Mouse (Mus musculus) lung, embryonic 15.5 days (tissue): ENCODE data around the gene Psmd1. TPM values are rescaled to one million over a fixed set of nuclear protein-coding genes. Genes with fewer than 3 reads are reported as not detected.

Experiments used
- ATAC-seq: fragments of 200-750 bp; cut with Nextera tagmentation; 2 replicates; pipeline ENCODE4 v1.8.0; 2017; ENCODE audit warnings: moderate number of reproducible peaks, borderline replicate concordance; ENCODE audit not compliant: low FRiP score, low TSS enrichment; ENCODE audit errors: extremely low read depth
- H3K27ac ChIP-seq: fragments of 300-500 bp; sonication (generic); 2 replicates; pipeline ENCODE4 v1.5.1; 2015; ENCODE audit warnings: moderate library complexity, mild to moderate bottlenecking, inconsistent platforms
- H3K27me3 ChIP-seq: fragments of 300-500 bp; sonication (generic); 2 replicates; pipeline ENCODE4 v1.6.1; 2015; ENCODE audit warnings: inconsistent platforms
- H3K36me3 ChIP-seq: fragments of 300-500 bp; sonication (generic); 2 replicates; pipeline ENCODE4 v1.6.1; 2015; ENCODE audit warnings: inconsistent platforms
- H3K4me1 ChIP-seq: fragments of 300-500 bp; sonication (generic); 2 replicates; pipeline ENCODE4 v1.6.1; 2015; ENCODE audit warnings: inconsistent platforms
- H3K4me2 ChIP-seq: fragments of 300-500 bp; sonication (generic); 2 replicates; pipeline ENCODE4 v1.6.1; 2015; ENCODE audit warnings: inconsistent platforms, mild to moderate bottlenecking, moderate library complexity
- H3K4me3 ChIP-seq: fragments of 300-500 bp; sonication (generic); 2 replicates; pipeline ENCODE4 v1.5.1; 2015; ENCODE audit warnings: mild to moderate bottlenecking, inconsistent platforms
- H3K9ac ChIP-seq: fragments of 300-500 bp; sonication (generic); 2 replicates; pipeline ENCODE4 v1.6.1; 2015; ENCODE audit warnings: inconsistent platforms
- H3K9me3 ChIP-seq: fragments of 300-500 bp; sonication (generic); 2 replicates; pipeline ENCODE4 v1.6.1; 2016; ENCODE audit warnings: inconsistent platforms
- WGBS: fragments of 180-500 bp; shearing (Covaris S2); methylation state at CpG from one replicate; pipeline ENCODE4 v1.1.7; 2015; 5-methylcytosine and 5-hydroxymethylcytosine counted together
- polyA plus RNA-seq: library from polyadenylated mRNA; unstranded; fragments of >200 nt; fragmentation: Nextera tagmentation; extraction: Ambion mirVana; gene quantifications from 2 replicates; pipeline ENCODE4 v1.2.1, GENCODE M21; 2015

Gene Psmd1
- polyA plus RNA-seq, 1 experiment from 2014 or later = 176 TPM

DNA sequence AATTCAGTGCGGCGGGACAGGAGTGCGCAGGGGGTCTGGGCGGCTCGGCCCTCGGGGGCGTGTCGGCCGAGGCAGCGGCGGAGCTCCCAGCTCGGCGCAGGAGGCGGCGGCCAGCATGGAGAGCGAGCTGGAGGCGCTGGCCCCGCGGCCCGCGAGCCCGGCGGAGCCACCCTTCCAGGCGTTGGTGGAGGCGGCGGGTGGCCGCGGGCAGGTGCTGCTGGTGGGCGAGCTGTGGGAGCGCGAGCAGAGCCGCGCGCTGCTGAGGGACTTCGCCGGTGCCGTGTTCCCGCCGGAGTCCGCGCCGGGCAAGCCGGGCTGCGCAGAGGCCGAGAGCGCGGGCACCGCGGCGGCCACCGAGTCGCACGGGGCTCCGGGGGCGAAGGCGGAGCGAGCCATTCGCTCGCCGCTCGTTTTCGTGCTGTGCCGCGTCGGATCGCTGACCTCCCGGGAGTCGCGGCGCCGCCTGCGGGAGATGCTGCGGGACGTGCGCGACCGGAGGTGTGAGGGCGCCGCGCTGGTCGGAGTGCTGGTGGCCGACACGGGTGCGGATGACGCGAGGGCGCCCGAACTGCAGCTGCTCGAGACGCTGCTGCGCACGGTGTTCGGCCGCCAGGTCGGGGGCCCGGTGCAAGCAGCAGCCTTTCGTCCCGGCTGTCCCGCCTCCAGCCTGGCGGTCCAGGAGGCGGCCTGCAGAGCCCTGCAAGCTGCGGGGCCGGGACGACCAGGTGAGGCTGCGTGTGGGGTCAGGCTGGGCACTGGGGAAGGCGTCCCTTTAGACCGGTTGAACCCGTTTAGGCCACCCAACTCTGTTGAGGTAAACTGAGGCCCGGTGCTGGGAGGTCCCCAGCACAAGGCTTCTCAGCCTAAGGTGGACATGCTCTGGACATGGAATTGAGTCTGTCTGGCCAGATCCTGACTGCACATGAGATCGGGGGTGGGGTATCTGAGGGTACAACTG lies 18.1 kb upstream of the Psmd1 start, which contains the start of gene 2810459M11Rik:
Gene 2810459M11Rik, plus strand, starts transcription at position 16 of the 958 bp plus-strand sequence.
- ATAC-seq = peak; percentile 58
- Histone ChIP-seq H3K9me3 (0 out of 2 replicates have a peak, but pooled peaks cover 2% of the 10 kb centered on the region), H3K27me3 (peaks cover 60% of the 10 kb centered on the region), H3K27ac (no peak within 1 kb of the TSS), H3K36me3 (no peaks in the 10 kb centered on the region), H3K4me3 (peak within 1 kb of the TSS; percentile 47), H3K9ac (peak within 1 kb of the TSS; percentile 51), H3K4me2 (peak within 1 kb of the TSS; percentile 97), H3K4me1 (peaks cover 20% of the 10 kb centered on the region)
- WGBS = under 1% methylated on average over 101 of the region's 110 CpGs

DNA sequence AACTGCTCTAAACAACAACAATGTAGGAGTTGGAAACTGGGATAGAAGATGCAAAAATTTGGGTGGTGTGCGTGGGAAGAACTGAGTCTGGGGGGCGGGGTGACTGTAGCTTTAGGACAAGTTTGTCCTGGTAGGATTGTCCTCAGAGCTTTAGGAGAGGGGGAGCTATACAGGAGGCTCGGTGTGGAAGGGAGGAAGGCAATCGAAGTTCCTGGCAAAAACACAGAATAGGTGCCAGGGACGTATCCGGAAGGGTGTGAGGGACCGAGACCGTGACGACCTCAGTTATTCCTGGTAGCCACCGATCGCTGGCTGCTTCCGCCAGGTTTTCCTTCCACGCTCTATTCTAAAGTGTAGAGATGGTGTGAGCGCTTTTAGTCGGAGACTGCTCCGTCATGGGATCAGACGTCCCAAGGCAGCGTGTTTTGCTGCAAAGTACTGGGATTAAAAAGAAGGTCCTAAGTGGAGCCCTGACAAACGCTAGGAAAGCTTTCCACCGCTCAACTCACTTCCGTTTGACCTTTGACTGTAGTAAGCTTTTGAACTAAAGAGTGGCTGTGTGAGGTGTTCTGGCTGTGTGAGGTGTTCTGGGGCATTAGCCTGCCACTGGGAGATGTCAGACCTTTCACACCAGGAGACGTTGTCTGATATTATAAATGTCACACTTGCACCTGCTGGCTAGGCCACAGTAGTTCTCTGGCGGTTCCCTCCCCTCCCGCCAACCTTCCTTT lies 17.2 kb upstream of the Psmd1 start:
- peak overlapping the region; percentile 47 for H3K4me3 ChIP-seq
- ATAC-seq = no peak
- H3K4me1 ChIP-seq = peaks cover 20% of the 10 kb centered on the region
- peaks cover 60% of the 10 kb centered on the region for H3K27me3 ChIP-seq
- no peak overlapping the region for H3K9ac ChIP-seq
- no peak overlapping the region for H3K27ac ChIP-seq
- H3K9me3 ChIP-seq = no peaks in the 10 kb centered on the region
- 10% methylated on average over 24 of the region's 24 CpGs for WGBS
- no peaks in the 10 kb centered on the region for H3K36me3 ChIP-seq
- H3K4me2 ChIP-seq = peak overlapping the region; percentile 97

DNA sequence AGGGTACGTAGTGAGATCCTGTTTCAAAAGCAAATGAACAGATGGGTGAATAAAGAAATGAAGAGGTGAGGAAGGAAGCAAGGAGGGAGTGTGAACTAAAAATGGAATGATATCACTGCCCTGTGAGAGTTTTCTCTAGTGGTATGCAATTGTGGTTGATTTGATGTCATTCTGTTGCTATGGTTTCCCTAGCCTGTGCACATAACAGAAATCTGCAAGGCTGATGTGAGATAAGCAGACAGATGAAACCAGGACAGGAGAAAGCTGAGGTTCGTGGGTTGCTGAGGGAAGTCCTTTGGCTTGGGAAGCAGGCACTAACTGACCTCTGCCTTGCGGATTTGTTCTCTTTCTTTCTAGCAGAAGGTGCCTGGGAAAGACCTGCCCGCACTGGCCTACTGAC lies 16.0 kb upstream of the Psmd1 start:
- no peak for ATAC-seq
- Histone ChIP-seq H3K4me2 (no peak overlapping the region), H3K36me3 (no peaks in the 10 kb centered on the region), H3K9me3 (no peaks in the 10 kb centered on the region), H3K27me3 (peaks cover 57% of the 10 kb centered on the region), H3K4me1 (peaks cover 20% of the 10 kb centered on the region), H3K27ac (no peak overlapping the region), H3K9ac (no peak overlapping the region), H3K4me3 (no peak overlapping the region)
- WGBS = 55% methylated on average over 4 of the region's 4 CpGs

DNA sequence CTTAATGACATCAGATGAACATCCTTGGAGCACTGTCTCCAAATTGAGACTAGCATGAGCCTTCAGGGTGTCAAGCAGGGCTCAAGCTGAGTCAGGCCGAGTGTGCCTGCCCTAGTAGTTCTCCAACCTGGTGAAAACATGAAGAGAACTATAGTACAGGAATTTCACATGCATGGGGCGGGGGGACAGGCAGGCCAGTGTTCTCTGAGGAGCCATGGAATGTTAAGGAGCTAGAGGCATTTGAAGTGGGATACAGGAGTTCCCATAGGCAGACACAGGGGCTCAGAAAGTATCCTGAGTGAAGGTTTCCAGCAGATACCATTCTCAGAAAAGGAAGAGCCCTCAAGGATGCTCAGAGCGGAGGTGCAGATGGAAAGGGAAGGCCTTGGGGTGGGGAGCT lies 15.4 kb upstream of the Psmd1 start:
- WGBS = 57% methylated on average over 3 of the region's 3 CpGs
- Histone ChIP-seq H3K9me3 (no peaks in the 10 kb centered on the region), H3K4me1 (peaks cover 20% of the 10 kb centered on the region), H3K4me2 (no peak overlapping the region), H3K9ac (no peak overlapping the region), H3K27me3 (peaks cover 54% of the 10 kb centered on the region), H3K36me3 (no peaks in the 10 kb centered on the region), H3K27ac (peak overlapping the region; percentile 37; the same call in 1 of the 2 replicates), H3K4me3 (no peak overlapping the region)
- peak; percentile 37; the same call in 1 of the 2 replicates for ATAC-seq

DNA sequence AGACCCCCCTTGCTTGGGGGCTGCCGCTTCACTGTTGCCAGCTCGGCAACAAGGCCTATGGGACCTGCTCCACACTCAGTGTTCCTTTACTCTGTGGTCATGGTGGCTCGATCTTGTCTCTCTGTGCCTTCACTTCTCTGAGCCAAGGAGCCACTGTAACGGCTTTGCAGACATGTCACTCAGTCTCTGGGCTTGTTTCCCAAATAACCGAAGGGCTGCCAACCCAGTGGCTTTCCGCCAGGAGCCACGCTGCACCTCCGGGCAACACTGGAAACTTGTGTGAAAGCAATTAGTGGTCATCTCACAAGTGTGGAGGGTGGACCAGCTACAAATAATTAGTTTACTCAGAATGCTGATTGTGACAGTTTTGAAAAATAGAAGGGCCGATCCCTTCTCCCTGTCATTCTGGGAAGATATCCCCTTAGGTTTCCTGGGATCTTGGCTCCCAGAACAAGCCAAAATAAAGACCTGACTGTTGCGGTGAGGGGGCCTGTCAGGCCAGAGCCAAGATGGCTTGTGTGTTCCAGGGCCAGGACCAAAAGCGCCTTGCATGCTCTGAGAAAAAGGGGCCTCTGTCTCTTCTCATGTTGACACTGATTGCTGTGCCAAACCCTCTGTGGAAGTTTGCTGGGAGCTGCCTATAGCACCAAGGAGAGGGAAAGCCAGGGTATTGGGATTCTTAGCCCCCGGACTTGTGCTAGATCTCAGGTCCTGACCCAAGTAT lies 10.8 kb upstream of the Psmd1 start:
- H3K9ac ChIP-seq = no peak overlapping the region
- no peaks in the 10 kb centered on the region for H3K36me3 ChIP-seq
- no peaks in the 10 kb centered on the region for H3K9me3 ChIP-seq
- no peak overlapping the region for H3K4me2 ChIP-seq
- 69% methylated on average over 12 of the region's 12 CpGs for WGBS
- peaks cover 8% of the 10 kb centered on the region; the same call in 1 of the 2 replicates for H3K27me3 ChIP-seq
- H3K27ac ChIP-seq = no peak overlapping the region
- H3K4me3 ChIP-seq = no peak overlapping the region
- 0 out of 2 replicates have a peak, but pooled peaks cover 4% of the 10 kb centered on the region for H3K4me1 ChIP-seq
- no peak for ATAC-seq

DNA sequence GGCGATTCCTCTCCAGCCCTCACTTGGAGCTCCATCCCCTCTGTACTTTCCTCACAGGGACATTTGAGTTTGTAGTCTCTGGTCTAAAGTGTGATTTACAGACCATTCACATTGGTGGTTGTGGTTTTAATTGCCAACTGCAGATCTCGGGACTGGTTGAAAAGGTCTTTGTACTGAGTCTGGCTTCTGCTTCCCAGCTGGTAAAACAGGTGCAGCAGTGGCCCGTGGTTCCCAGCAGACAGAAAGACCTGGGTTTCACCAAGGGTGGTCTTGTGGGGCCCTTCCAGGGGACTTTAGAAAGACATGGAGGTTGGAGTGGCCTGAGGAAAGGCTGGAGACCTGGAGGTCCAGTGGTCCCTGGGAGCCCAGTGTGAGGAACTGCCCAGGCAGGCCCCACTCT lies 9.2 kb upstream of the Psmd1 start:
- Histone ChIP-seq H3K27ac (no peak overlapping the region), H3K4me2 (no peak overlapping the region), H3K27me3 (no peaks in the 10 kb centered on the region), H3K9me3 (no peaks in the 10 kb centered on the region), H3K36me3 (no peaks in the 10 kb centered on the region), H3K4me3 (no peak overlapping the region), H3K4me1 (no peaks in the 10 kb centered on the region), H3K9ac (no peak overlapping the region)
- no peak for ATAC-seq
- 48% methylated on average over 3 of the region's 3 CpGs for WGBS

DNA sequence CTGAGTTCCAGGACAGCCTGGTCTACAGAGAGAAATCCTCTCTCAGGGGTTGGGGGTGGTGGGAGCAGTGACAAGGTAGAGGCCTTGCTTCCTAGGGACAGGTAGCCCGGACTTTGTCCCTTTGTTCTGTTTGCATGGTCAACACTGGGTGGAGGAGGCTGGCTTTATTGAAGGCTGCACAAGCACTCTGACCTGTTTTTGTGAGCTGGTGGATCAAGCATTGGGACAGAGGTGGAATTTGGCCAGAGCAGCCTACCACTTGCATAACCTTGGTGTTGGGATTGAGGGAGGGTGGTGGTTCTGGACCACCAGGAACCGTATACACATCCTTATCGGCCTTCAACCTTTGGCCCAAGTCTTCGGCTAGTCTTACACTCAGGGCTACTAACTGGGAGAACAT lies 7.9 kb upstream of the Psmd1 start:
- Histone ChIP-seq H3K4me1 (no peaks in the 10 kb centered on the region), H3K4me3 (no peak overlapping the region), H3K4me2 (no peak overlapping the region), H3K27me3 (no peaks in the 10 kb centered on the region), H3K9me3 (no peaks in the 10 kb centered on the region), H3K27ac (no peak overlapping the region), H3K36me3 (no peaks in the 10 kb centered on the region), H3K9ac (no peak overlapping the region)
- ATAC-seq = no peak
- 76% methylated on average over 4 of the region's 4 CpGs for WGBS

DNA sequence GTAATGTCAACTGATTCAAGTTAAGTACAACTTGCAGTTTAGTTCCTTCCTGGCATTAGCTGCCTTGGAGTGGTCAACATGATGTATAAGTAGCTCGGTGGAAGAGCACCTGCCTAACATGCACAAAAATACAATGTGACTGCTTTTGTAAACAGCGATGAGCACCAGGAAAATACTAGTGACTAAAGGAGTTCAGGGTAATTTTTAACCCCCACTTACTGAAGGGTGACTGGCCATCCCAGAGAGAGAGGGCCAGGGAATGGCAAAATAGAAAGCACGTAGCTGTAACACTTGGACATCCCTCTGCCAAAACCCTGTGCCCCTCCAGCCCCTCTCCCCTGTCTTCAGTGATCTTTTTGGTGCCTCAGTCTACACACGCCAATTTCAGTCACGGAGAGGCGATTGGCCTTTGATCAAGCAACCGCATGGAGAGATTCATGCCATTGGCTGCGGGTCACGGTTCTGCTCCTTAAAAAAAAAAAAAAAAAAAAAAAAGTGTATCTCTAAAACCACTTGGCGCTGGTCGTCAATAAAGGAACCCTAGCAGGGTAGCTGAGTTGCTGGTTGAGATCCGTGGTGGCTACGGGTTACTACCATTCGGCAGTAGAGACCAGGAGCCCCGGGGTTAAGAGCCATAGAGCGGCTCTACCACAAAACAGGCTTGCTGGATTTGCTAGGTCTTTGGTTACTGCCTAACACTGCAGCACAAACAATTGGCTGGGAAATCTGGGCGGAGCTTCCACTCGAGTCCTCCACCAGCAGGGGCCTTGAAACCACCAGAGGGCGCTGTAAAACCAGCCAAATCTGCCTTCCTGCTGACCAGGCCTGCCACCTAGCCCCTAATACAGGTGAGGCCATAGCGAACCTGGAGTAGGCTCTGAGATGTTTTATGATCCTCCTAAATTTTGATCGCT lies 5.1 kb upstream of the Psmd1 start:
- H3K4me3 ChIP-seq = peak overlapping the region; percentile 38
- H3K4me2 ChIP-seq = peak overlapping the region; percentile 62
- no peaks in the 10 kb centered on the region for H3K4me1 ChIP-seq
- no peaks in the 10 kb centered on the region for H3K27me3 ChIP-seq
- no peak overlapping the region for H3K27ac ChIP-seq
- H3K9ac ChIP-seq = peak overlapping the region; percentile 36; the same call in 1 of the 2 replicates
- H3K9me3 ChIP-seq = no peaks in the 10 kb centered on the region
- WGBS = 9% methylated on average over 21 of the region's 21 CpGs
- H3K36me3 ChIP-seq = no peaks in the 10 kb centered on the region
- peak; percentile 73; the same call in 1 of the 2 replicates for ATAC-seq

DNA sequence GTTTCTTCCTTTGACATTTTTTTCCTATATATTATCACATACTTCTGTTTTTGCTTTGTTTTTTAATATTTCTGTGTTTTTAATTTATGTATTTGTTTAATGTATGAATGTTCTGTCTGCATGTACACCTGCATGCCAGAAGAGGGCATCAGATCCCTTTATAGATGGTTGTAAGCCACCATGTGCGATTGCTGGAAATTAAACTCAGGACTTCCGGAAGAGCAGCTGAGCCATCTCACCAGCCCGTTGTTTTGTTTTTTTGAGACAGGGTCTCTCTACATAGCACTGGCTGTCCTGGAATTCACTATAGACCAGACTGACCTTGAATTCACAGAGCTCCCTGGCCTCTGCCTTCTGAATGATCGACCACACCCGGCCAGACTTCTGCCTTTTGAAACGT lies 1.7 kb upstream of the Psmd1 start:
- no peak overlapping the region for H3K4me2 ChIP-seq
- ATAC-seq = no peak
- no peak overlapping the region for H3K9ac ChIP-seq
- 78% methylated on average over 6 of the region's 6 CpGs for WGBS
- H3K36me3 ChIP-seq = no peaks in the 10 kb centered on the region
- H3K4me3 ChIP-seq = no peak overlapping the region
- H3K4me1 ChIP-seq = peaks cover 15% of the 10 kb centered on the region
- no peak overlapping the region for H3K27ac ChIP-seq
- no peaks in the 10 kb centered on the region for H3K9me3 ChIP-seq
- H3K27me3 ChIP-seq = no peaks in the 10 kb centered on the region

DNA sequence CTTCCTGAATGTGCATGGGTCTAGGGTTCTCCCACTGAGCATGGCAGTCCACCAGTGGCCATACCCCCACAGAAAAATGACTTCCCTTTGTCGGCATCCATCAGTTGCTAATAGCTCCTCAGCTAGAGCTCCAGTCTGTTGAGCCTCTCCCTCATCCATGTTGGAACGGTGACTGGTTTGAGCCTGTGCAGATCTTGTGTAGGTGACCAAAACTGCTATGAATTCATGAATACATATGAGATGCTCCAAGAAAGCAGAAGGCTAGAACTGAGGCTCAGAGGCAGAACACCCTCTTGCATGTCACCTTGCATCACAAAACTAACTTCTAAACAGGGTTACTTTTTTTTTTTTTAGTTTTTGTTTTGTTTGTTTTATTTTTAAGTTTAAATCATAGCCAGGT lies 12.4 kb downstream of the Psmd1 start:
- H3K4me2 ChIP-seq = no peak overlapping the region
- no peaks in the 10 kb centered on the region for H3K4me1 ChIP-seq
- ATAC-seq = no peak
- H3K27me3 ChIP-seq = no peaks in the 10 kb centered on the region
- H3K9me3 ChIP-seq = no peaks in the 10 kb centered on the region
- peaks cover 75% of the 10 kb centered on the region for H3K36me3 ChIP-seq
- no peak overlapping the region for H3K27ac ChIP-seq
- no peak overlapping the region for H3K4me3 ChIP-seq
- WGBS = 97% methylated on average over 2 of the region's 2 CpGs
- H3K9ac ChIP-seq = no peak overlapping the region

DNA sequence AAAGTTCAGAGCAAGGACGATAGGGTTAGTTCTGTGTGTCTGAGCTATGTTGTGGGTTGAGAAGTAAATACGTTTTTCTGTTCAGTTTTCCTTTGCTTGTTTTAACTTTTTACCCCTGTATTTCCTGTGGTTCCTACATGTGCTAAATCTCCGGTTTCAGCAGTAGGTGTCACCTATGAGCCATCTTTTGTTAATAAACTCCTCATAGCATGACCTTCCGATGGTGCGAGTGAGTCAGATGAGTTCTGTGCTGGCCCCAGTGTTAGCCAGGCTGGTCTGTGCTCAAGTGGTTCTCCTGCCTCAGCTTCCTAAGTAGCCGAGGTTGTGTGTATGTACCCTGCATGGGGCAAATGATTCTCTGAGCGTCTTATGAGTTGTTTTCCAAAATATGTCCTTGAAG lies 30.2 kb downstream of the Psmd1 start:
- WGBS = 79% methylated on average over 7 of the region's 7 CpGs
- Histone ChIP-seq H3K9ac (no peak overlapping the region), H3K36me3 (peaks cover 62% of the 10 kb centered on the region), H3K27ac (no peak overlapping the region), H3K27me3 (no peaks in the 10 kb centered on the region), H3K9me3 (no peaks in the 10 kb centered on the region), H3K4me3 (no peak overlapping the region), H3K4me1 (no peaks in the 10 kb centered on the region), H3K4me2 (no peak overlapping the region)
- no peak for ATAC-seq
